Mouse (Mus musculus): Measurements from ENCODE around the gene Sis.

GRCm38 (mm10) chr3:72990992-72991391 lies 23.3 kb upstream of the Sis start:
- TF ChIP-seq CTCF (IDR thresholded peaks at IDR 0.05; ENCODE audit: low read depth) (no peak), EP300 (IDR thresholded peaks at IDR 0.05; ENCODE audit: low read depth) (no peak)
